Mouse (Mus musculus) midbrain, postnatal 0 days (tissue): ENCODE results near the gene Asphd1. TPM values are rescaled to one million over a fixed set of nuclear protein-coding genes. Genes with fewer than 3 reads are reported as not detected.
"Not testable (repeated sequence)": the region's sequence is repeated elsewhere in the genome, so short reads cannot be mapped to it uniquely, and the experiment has no call there.

Experiments used
- ATAC-seq: fragments of 200-750 bp; cut with Nextera tagmentation; 2 replicates; pipeline ENCODE4 v1.8.0; 2017; ENCODE audit warnings: moderate number of reproducible peaks, mild to moderate bottlenecking, moderate TSS enrichment, moderate library complexity; ENCODE audit not compliant: low FRiP score
- DNase-seq: peaks from one replicate; pipeline ENCODE4 v3.0.0-alpha.2; 2015; ENCODE audit warnings: low spot score
- H3K27ac ChIP-seq: fragments of 300-500 bp; sonication (generic); 2 replicates; pipeline ENCODE4 v1.5.1; 2014; ENCODE audit warnings: low read depth, mild to moderate bottlenecking, low read length, mixed read lengths
- H3K27me3 ChIP-seq: fragments of 300-500 bp; sonication (generic); 2 replicates; pipeline ENCODE4 v1.6.1; 2014; ENCODE audit warnings: low read length, control low read depth, mixed read lengths; ENCODE audit not compliant: insufficient read depth
- H3K36me3 ChIP-seq: fragments of 300-500 bp; sonication (generic); 2 replicates; pipeline ENCODE4 v1.6.1; 2014; ENCODE audit warnings: low read length, control low read depth, mixed read lengths; ENCODE audit not compliant: insufficient read depth
- H3K4me1 ChIP-seq: fragments of 300-500 bp; sonication (generic); 2 replicates; pipeline ENCODE4 v1.6.1; 2014; ENCODE audit warnings: mild to moderate bottlenecking, control low read depth, antibody characterized with exemption, low read length, mixed read lengths; ENCODE audit not compliant: insufficient read depth
- H3K4me2 ChIP-seq: fragments of 300-500 bp; sonication (generic); 2 replicates; pipeline ENCODE4 v1.6.1; 2014; ENCODE audit warnings: low read depth, mild to moderate bottlenecking, low read length, mixed read lengths; ENCODE audit not compliant: poor library complexity, severe bottlenecking
- H3K4me3 ChIP-seq: fragments of 300-500 bp; sonication (generic); 2 replicates; pipeline ENCODE4 v1.5.1; 2014; ENCODE audit warnings: low read depth, mild to moderate bottlenecking, low read length, moderate library complexity
- H3K9ac ChIP-seq: fragments of 300-500 bp; sonication (generic); replicated peaks from 2 replicates; pipeline ENCODE4 v1.6.1; 2014; ENCODE audit warnings: mild to moderate bottlenecking, low read length, moderate library complexity, mixed read lengths; ENCODE audit not compliant: poor library complexity, severe bottlenecking
- H3K9me3 ChIP-seq: fragments of 300-500 bp; sonication (generic); 2 replicates; pipeline ENCODE4 v1.6.1; 2016; ENCODE audit warnings: low read length, control low read depth
- CTCF ChIP-seq: IDR thresholded peaks from 2 replicates; pipeline ENCODE4 v1.5.1; 2016; ENCODE audit warnings: antibody characterized with exemption, mild to moderate bottlenecking
- WGBS: fragments of 180-500 bp; shearing (Covaris S2); extraction: QIAGEN DNeasy Blood & Tissue Kit; methylation state at CpG from one replicate; pipeline ENCODE4 v1.1.7; 2014; 5-methylcytosine and 5-hydroxymethylcytosine counted together
- polyA plus RNA-seq: library from polyadenylated mRNA; unstranded; fragments of >200 nt; fragmentation: Nextera tagmentation; extraction: Ambion mirVana; gene quantifications from 2 replicates; pipeline ENCODE4 v1.2.1, GENCODE M21; 2015
- total RNA-seq: library from RNA; depleted of rRNA; stranded (reverse); fragments of >200 nt; gene quantifications from 2 replicates; pipeline ENCODE4 v1.2.3, GENCODE M21; 2014

Gene Asphd1
- total and polyA plus RNA-seq, 2 experiments from 2014 or later, result 17.6 to 44.5 TPM

DNA sequence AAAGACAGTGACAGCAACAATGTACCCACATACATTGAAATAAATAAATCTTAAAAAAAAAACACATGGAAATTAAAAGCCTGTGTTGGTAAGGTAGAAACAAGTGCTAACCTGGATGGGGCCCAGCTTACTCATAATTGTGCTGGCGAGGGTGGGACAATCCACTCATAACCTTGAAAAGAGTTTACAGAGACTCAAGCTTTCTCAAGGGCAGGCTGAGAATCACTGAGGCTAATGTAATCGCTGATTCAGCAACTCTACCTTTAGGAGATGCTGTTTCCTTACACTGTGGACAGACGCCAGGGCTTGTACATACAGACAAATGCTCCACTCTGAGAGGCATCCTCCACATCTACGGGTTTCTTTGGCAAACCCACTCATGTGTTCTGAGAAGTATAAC, 29.4 kb downstream of the Asphd1 start:
- no peaks in the 10 kb centered on the region; the same call in 1 of the 2 replicates for H3K4me1 ChIP-seq
- H3K27ac ChIP-seq, result no peak overlapping the region
- no peak for TF ChIP-seq CTCF
- H3K36me3 ChIP-seq, result no peaks in the 10 kb centered on the region
- WGBS, result 83% methylated on average over 4 of the region's 4 CpGs
- H3K4me3 ChIP-seq, result no peak overlapping the region
- H3K9ac ChIP-seq, result no peak overlapping the region
- no peak for DNase-seq
- no peaks in the 10 kb centered on the region for H3K27me3 ChIP-seq
- no peaks in the 10 kb centered on the region for H3K9me3 ChIP-seq
- no peak for ATAC-seq
- no peak overlapping the region for H3K4me2 ChIP-seq

DNA sequence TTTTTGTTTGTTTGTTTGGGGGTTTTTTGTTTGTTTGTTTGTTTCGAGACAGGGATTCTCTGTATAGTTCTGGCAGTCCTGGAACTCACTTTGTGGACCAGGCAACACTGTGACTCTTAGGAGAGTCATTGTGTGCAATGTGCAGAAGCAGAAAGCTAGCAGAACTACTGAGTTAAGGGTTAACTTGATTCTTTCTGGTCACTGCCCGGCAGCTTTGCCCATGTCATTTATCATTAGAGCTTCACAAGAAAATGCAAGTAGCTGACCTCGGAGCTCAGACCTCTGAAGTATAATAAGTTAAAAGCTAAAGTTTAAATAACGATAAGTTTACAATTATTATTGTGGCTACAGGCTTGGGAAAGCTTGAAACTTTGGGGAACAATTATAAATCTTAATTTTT, 31.0 kb downstream of the Asphd1 start:
- not testable (repeated sequence) for H3K27ac ChIP-seq, DNase-seq, H3K4me1 ChIP-seq, ATAC-seq, H3K4me2 ChIP-seq, H3K9me3 ChIP-seq, H3K27me3 ChIP-seq, H3K9ac ChIP-seq, H3K4me3 ChIP-seq, H3K36me3 ChIP-seq
- WGBS, result 50% methylated on average over 4 of the region's 4 CpGs

DNA sequence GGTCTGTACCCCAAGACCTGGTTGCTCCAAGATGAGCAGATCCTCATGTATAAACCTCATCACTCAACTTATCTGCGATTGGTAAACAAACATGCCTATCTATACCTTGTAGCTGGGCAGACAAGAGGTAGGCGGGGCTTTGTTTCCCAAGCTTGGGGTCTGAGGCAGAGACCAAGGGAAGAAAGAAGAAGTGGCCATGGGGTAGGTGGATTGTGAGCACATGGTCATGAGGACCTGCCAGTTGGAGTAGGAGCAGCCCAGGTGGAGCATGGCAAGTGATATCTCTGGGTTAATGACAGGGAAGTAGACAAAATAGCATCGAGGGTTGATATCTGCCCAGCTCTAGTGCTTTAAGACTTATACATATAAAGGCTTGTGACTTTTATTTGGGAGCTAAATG, 34.5 kb downstream of the Asphd1 start:
- 92% methylated on average over 3 of the region's 3 CpGs for WGBS
- Histone ChIP-seq H3K9ac (no peak overlapping the region), H3K4me3 (no peak overlapping the region), H3K4me1 (no peaks in the 10 kb centered on the region), H3K36me3 (no peaks in the 10 kb centered on the region), H3K27ac (no peak overlapping the region), H3K9me3 (no peaks in the 10 kb centered on the region), H3K4me2 (no peak overlapping the region), H3K27me3 (no peaks in the 10 kb centered on the region)
- ATAC-seq, result no peak
- no peak for DNase-seq
- no peak for TF ChIP-seq CTCF

DNA sequence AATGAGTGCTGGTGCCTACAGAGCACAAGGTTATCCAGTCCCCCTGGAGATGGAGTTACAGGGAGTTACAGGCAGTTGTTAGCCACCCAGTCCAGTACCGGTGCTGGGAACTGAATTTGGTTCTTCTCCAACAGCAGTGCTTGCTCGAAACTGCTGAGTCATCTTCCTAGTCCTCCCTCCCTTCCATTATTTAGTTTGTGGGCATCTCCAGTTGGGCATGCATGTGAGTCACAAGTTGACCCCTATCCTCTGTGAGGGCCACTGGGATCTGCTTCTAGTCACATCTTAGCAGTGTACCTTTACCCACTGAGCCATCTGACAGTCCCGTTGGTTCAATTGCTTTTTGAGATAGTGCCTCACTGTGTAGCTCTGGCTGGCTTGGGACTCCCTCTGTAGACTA, 43.8 kb downstream of the Asphd1 start:
- H3K27me3 ChIP-seq, result no peaks in the 10 kb centered on the region
- H3K27ac ChIP-seq, result no peak overlapping the region
- no peaks in the 10 kb centered on the region for H3K9me3 ChIP-seq
- DNase-seq (no peak), ATAC-seq (no peak)
- no peak overlapping the region for H3K9ac ChIP-seq
- TF ChIP-seq CTCF, result no peak
- H3K4me1 ChIP-seq, result no peaks in the 10 kb centered on the region
- H3K36me3 ChIP-seq, result no peaks in the 10 kb centered on the region
- WGBS, result 82% methylated on average over 3 of the region's 3 CpGs
- H3K4me2 ChIP-seq, result no peak overlapping the region
- H3K4me3 ChIP-seq, result no peak overlapping the region

DNA sequence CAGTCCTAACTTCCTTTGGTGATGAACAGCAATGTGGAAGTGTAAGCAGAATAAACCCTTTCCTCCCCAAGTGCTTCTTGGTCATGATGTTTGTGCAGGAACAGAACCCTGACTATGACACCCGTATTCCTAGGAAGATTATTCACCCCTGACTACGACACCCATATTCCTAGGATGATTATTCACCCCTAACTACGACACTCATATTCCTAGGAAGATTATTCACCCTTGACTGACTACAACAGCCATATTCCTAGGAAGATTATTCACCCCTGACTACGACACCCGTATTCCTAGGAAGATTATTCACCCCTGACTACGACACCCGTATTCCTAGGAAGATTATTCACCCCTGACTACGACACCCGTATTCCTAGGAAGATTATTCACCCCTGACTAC, 49.6 kb downstream of the Asphd1 start:
- ATAC-seq, H3K9me3 ChIP-seq, H3K27me3 ChIP-seq, DNase-seq, H3K27ac ChIP-seq, H3K4me2 ChIP-seq, H3K9ac ChIP-seq, H3K36me3 ChIP-seq, H3K4me1 ChIP-seq, H3K4me3 ChIP-seq: not testable (repeated sequence)
- 91% methylated on average over 7 of the region's 9 CpGs for WGBS

DNA sequence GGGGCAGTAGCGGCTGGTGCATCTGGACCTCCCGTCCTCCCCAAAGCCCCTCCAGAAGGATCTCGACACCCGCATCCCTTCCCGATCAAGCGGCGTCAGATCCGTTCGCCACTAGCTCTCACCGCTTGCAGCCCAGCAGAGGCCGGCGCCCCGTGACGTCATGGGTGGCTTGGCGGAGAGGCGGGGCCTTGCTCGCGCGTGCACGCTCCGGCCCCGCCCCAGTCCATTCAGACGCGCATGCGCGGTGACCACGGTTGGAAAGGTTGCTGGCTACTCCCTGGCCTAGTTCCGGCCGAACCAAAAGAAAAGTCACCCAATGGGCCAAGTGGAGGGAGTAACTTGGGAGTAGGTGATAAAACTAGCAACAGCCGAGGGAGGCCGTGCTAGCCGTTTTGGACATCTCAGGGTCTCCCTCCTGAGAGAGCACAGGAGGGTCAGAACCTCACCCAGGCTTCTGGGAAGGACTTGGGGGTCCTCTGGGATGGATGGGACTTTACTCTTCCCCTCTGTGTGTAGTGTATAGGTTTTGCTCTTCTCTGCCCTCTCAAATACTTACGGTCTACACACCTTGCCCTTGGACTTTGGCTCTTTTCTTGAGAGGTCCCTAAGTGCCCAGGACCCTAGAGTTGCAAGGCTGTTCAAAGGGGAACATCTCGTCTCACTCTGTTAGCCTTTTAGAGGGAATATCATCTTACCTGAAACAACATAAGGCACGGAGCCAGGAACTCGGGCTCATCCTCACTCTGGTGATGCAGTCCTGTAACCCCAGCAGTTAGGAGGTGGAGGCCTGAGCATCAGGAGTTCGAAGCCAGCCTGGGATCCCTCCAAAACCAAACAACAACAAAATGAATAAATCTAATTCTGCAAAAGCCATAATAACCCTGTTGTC, 51.0 kb downstream of the Asphd1 start:
- Histone ChIP-seq H3K9ac (peak overlapping the region; percentile 80), H3K4me3 (peak overlapping the region; percentile 61), H3K9me3 (no peaks in the 10 kb centered on the region), H3K36me3 (no peaks in the 10 kb centered on the region), H3K4me2 (peak overlapping the region; percentile 54), H3K4me1 (peaks cover 9% of the 10 kb centered on the region; the same call in 1 of the 2 replicates), H3K27ac (peak overlapping the region; percentile 88), H3K27me3 (no peaks in the 10 kb centered on the region)
- TF ChIP-seq CTCF, result no peak
- DNase-seq, result peak; percentile 93
- 12% methylated on average over 37 of the region's 37 CpGs for WGBS
- ATAC-seq, result peak; percentile 93
